Comparison of ENCODE assay signal across 13 mouse cellular contexts in genomic region chr13:97514421-97515066, GRCm38 (mm10).
A peak's percentile ranks its signal among the peaks of the same experiment; 100 is the strongest.
DNase-seq lines count a peak whose midpoint lies in the region; ATAC-seq lines count a peak whose summit lies in the region.
"Had no signal": no experiment of that assay in that cellular context is flagged by ENCODE, and none has a peak within 500 bp of the region (broad histone marks: within the 10 kb centered on the region; RNA-seq: fewer than 3 reads in every experiment).

No protein-coding gene starts in this region.

- peaks cover 26% of the 10 kb centered on the region for H3K4me1 ChIP-seq in heart, embryonic 13.5 days
- peaks cover 18% of the 10 kb centered on the region for H3K4me1 ChIP-seq in embryonic facial prominence, embryonic 15.5 days
- peaks cover 16% of the 10 kb centered on the region for H3K4me1 ChIP-seq in limb, embryonic 15.5 days

- H3K9ac ChIP-seq in heart, embryonic 13.5 days: peak overlapping the region; percentile 29; the same call in 1 of the 2 replicates
- H3K9ac ChIP-seq in embryonic facial prominence, embryonic 15.5 days: no peak overlapping the region
- H3K9ac ChIP-seq in limb, embryonic 15.5 days: no peak overlapping the region

- 23% methylated on average over 21 of the region's 21 CpGs for WGBS in heart, embryonic 13.5 days
- WGBS in embryonic facial prominence, embryonic 15.5 days: 39% methylated on average over 21 of the region's 21 CpGs
- WGBS in limb, embryonic 15.5 days: 45% methylated on average over 21 of the region's 21 CpGs

- H3K4me2 ChIP-seq in heart, embryonic 13.5 days: peak overlapping the region; percentile 63
- H3K4me2 ChIP-seq in embryonic facial prominence, embryonic 15.5 days (replicated peaks): peak overlapping the region; percentile 21
- H3K4me2 ChIP-seq in limb, embryonic 15.5 days: peak overlapping the region; percentile 15; the same call in 1 of the 2 replicates

- H3K9me3 ChIP-seq in heart, embryonic 13.5 days: no peaks in the 10 kb centered on the region
- H3K9me3 ChIP-seq in embryonic facial prominence, embryonic 15.5 days (replicated peaks): no peaks in the 10 kb centered on the region
- no peaks in the 10 kb centered on the region for H3K9me3 ChIP-seq in limb, embryonic 15.5 days

- no peak overlapping the region for H3K27ac ChIP-seq in heart, embryonic 13.5 days (replicated peaks)
- no peak overlapping the region for H3K27ac ChIP-seq in embryonic facial prominence, embryonic 15.5 days (replicated peaks)
- H3K27ac ChIP-seq in limb, embryonic 15.5 days: no peak overlapping the region
- H3K27ac ChIP-seq: macrophage had no signal

- H3K36me3 ChIP-seq in heart, embryonic 13.5 days: no peaks in the 10 kb centered on the region
- H3K36me3 ChIP-seq in embryonic facial prominence, embryonic 15.5 days: no peaks in the 10 kb centered on the region
- no peaks in the 10 kb centered on the region for H3K36me3 ChIP-seq in limb, embryonic 15.5 days

- H3K4me3 ChIP-seq in heart, embryonic 13.5 days: peak overlapping the region; percentile 32
- no peak overlapping the region for H3K4me3 ChIP-seq in embryonic facial prominence, embryonic 15.5 days (replicated peaks)
- no peak overlapping the region for H3K4me3 ChIP-seq in limb, embryonic 15.5 days

- H3K27me3 ChIP-seq in heart, embryonic 13.5 days (replicated peaks): peaks cover 26% of the 10 kb centered on the region
- H3K27me3 ChIP-seq in embryonic facial prominence, embryonic 15.5 days: no peaks in the 10 kb centered on the region
- H3K27me3 ChIP-seq in limb, embryonic 15.5 days: no peaks in the 10 kb centered on the region

- no peak for ATAC-seq in heart, embryonic 13.5 days (ENCODE audit: extremely low read depth, insufficient number of reproducible peaks, low FRiP score, low TSS enrichment)
- ATAC-seq in embryonic facial prominence, embryonic 15.5 days (ENCODE audit: insufficient number of reproducible peaks, low FRiP score, low TSS enrichment, low read depth): 0 out of 2 replicates have a peak, but pooled peaks have one; percentile 47
- no peak for ATAC-seq in limb, embryonic 15.5 days (ENCODE audit: insufficient number of reproducible peaks, low FRiP score, low TSS enrichment, low read depth)
- ATAC-seq in monocyte, adult 5-6 weeks (replicated peaks; ENCODE audit: insufficient number of reproducible peaks, low FRiP score, low TSS enrichment, poor library complexity, severe bottlenecking): no peak
- ATAC-seq: CD4-positive, CD25-positive, alpha-beta regulatory T cell, adult 4 months had no signal

- DNase-seq in heart, postnatal 4 days: no peak
- peak; percentile 43 for DNase-seq in R1 (ENCODE audit: low read depth, low spot score)
- no peak for DNase-seq in yolk sac, embryonic 10.5 days (ENCODE audit: low spot score)
- no peak for DNase-seq in gastrocnemius, adult 8-10 months (ENCODE audit: low spot score in 2 of 2)
- DNase-seq: cerebellum, adult 11 months; kidney, adult 8-10 months; right cerebral cortex, adult 18-20 months had no signal
